Mouse (Mus musculus) MEL (cell line): ENCODE data around the gene Ncam1.

Source experiments
- CTCF ChIP-seq, 3 experiments: IDR thresholded peaks in 2 of 3; conservative IDR thresholded peaks in 1 of 3; 2 replicates each; pipeline ENCODE4 v1.5.1; 2011 to 2012; ENCODE audit warnings: low read length in 3 of 3, low read depth in 2 of 3, mild to moderate bottlenecking in 2 of 3, improper control_type of control experiment in 1 of 3, inconsistent platforms in 1 of 3, mixed read lengths in 1 of 3, moderate library complexity in 1 of 3; ENCODE audit not compliant: control insufficient read depth in 1 of 3, insufficient read depth in 1 of 3, poor library complexity in 1 of 3, severe bottlenecking in 1 of 3
- E2F4 ChIP-seq: IDR thresholded peaks from 2 replicates; pipeline ENCODE4 v1.6.1; 2011; ENCODE audit warnings: low read depth, low read length, improper control_type of control experiment, borderline replicate concordance
- GATA1 ChIP-seq: IDR thresholded peaks from 2 replicates; pipeline ENCODE4 v1.6.1; 2011; ENCODE audit warnings: low read depth, low read length, improper control_type of control experiment
- MAFK ChIP-seq: IDR thresholded peaks from 2 replicates; pipeline ENCODE4 v1.6.1; 2011; ENCODE audit warnings: low read depth, mild to moderate bottlenecking, low read length, improper control_type of control experiment, borderline replicate concordance
- MAX ChIP-seq: IDR thresholded peaks from 2 replicates; pipeline ENCODE4 v1.6.1; 2011; ENCODE audit warnings: low read length, improper control_type of control experiment
- POLR2A ChIP-seq, 2 experiments: IDR thresholded peaks; 2 replicates each; pipeline ENCODE4 v1.6.1; 2011 to 2012; ENCODE audit warnings: low read length in 2 of 2, mild to moderate bottlenecking in 2 of 2, control low read depth in 1 of 2, improper control_type of control experiment in 1 of 2, low read depth in 1 of 2, moderate library complexity in 1 of 2; ENCODE audit not compliant: control insufficient read depth in 1 of 2, insufficient read depth in 1 of 2, poor library complexity in 1 of 2
- USF1 ChIP-seq: IDR thresholded peaks from 2 replicates; pipeline ENCODE4 v1.6.1; 2014; ENCODE audit warnings: low read depth, mild to moderate bottlenecking, inconsistent platforms, low read length, improper control_type of control experiment, moderate library complexity

DNA sequence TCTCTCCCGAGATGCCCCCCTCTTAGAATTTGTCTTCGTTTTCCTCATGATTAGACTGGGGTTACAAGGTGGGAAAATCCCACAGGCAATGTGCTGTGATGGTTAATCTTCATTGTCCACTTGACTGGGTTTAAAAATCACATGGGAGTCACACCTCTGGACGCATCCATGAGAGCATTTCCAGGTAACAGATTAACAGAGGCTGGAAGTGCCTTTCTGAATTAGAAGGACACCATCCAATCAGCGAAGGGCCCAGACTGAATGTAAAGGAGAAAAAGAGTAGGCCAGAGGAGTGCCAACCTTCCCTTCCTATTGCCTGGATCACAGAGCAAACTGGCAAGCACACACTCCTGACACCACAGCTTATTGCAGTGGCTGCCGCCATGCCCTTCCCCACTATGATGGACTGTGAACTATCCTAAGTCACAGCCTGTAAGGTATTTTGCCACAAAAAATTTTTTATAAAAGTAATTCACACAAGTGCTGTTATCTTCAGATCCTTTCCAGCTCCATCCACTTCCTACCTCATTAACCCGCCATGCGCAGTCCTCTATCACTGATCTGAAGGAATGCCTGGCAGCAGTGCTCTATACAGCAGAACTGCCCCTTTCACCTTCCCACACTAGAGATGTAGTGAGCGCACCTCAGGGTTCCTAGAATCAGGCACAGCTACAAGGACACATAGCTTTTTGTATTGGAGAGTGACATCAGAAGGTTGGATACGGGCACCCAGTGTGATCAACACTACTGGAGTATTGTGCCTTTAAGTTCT is 94.3 kb downstream of the Ncam1 start:
- TF ChIP-seq CTCF (IDR thresholded peaks at IDR 0.05 in 2 of 3, conservative IDR thresholded peaks at IDR 0.05 in 1 of 3; ENCODE audit: control insufficient read depth in 1 of 3, insufficient read depth in 1 of 3, low read depth in 2 of 3, low read length in 3 of 3, poor library complexity in 1 of 3, severe bottlenecking in 1 of 3) (no peak), MAX (no peak), MAFK (no peak), GATA1 (no peak), POLR2A (IDR thresholded peaks at IDR 0.05; ENCODE audit: control insufficient read depth in 1 of 2, insufficient read depth in 1 of 2, low read depth in 1 of 2, low read length in 2 of 2, poor library complexity in 1 of 2) (no peak), E2F4 (no peak), USF1 (no peak)
